Mouse (Mus musculus) heart, postnatal 0 days (tissue): Measurements from ENCODE around the gene Apoh. TPM values are rescaled to one million over a fixed set of nuclear protein-coding genes. Genes with fewer than 3 reads are reported as not detected.

Source experiments
- ATAC-seq: fragments of 200-750 bp; cut with Nextera tagmentation; 2 replicates; pipeline ENCODE4 v1.8.0; 2017; ENCODE audit warnings: low read depth, moderate number of reproducible peaks, moderate library complexity; ENCODE audit not compliant: insufficient read depth
- DNase-seq: peaks from one replicate; pipeline ENCODE4 v3.0.0-alpha.2; 2016; ENCODE audit warnings: low spot score
- H3K27ac ChIP-seq: fragments of 300-500 bp; sonication (generic); 2 replicates; pipeline ENCODE4 v1.5.1; 2014; ENCODE audit warnings: low read depth, mild to moderate bottlenecking
- H3K27me3 ChIP-seq: fragments of 300-500 bp; sonication (generic); 2 replicates; pipeline ENCODE4 v1.6.1; 2014; ENCODE audit warnings: low read length, mixed read lengths; ENCODE audit not compliant: control insufficient read depth, insufficient read depth
- H3K36me3 ChIP-seq: fragments of 300-500 bp; sonication (generic); replicated peaks from 2 replicates; pipeline ENCODE4 v1.6.1; 2014; ENCODE audit warnings: low read length, mixed read lengths; ENCODE audit not compliant: control insufficient read depth, insufficient read depth
- H3K4me1 ChIP-seq: fragments of 300-500 bp; sonication (generic); 2 replicates; pipeline ENCODE4 v1.6.1; 2014; ENCODE audit warnings: antibody characterized with exemption; ENCODE audit not compliant: control insufficient read depth, insufficient read depth
- H3K4me2 ChIP-seq: fragments of 300-500 bp; sonication (generic); 2 replicates; pipeline ENCODE4 v1.6.1; 2014; ENCODE audit warnings: low read depth, mild to moderate bottlenecking, low read length, moderate library complexity
- H3K4me3 ChIP-seq: fragments of 300-500 bp; sonication (generic); 2 replicates; pipeline ENCODE4 v1.5.1; 2014; ENCODE audit warnings: low read depth, low read length
- H3K9ac ChIP-seq: fragments of 300-500 bp; sonication (generic); replicated peaks from 2 replicates; pipeline ENCODE4 v1.6.1; 2014; ENCODE audit warnings: low read depth, low read length, mixed read lengths
- H3K9me3 ChIP-seq: fragments of 300-500 bp; sonication (generic); replicated peaks from 2 replicates; pipeline ENCODE4 v1.6.1; 2016; ENCODE audit warnings: low read length; ENCODE audit not compliant: control insufficient read depth
- CTCF ChIP-seq: IDR thresholded peaks from 2 replicates; pipeline ENCODE4 v1.5.1; 2016; ENCODE audit warnings: antibody characterized with exemption, control low read depth, low read depth
- EP300 ChIP-seq: IDR thresholded peaks from 2 replicates; pipeline ENCODE4 v1.6.1; 2016; ENCODE audit warnings: antibody characterized with exemption, low read depth
- WGBS: fragments of 180-500 bp; shearing (Covaris S2); extraction: QIAGEN DNeasy Blood & Tissue Kit; methylation state at CpG from one replicate; pipeline ENCODE4 v1.1.7; 2014; 5-methylcytosine and 5-hydroxymethylcytosine counted together
- polyA plus RNA-seq: library from polyadenylated mRNA; unstranded; fragments of >200 nt; fragmentation: Nextera tagmentation; extraction: Ambion mirVana; gene quantifications from 2 replicates; pipeline ENCODE4 v1.2.1, GENCODE M21; 2015
- total RNA-seq: library from RNA; depleted of rRNA; stranded (reverse); fragments of >200 nt; gene quantifications from 2 replicates; pipeline ENCODE4 v1.2.3, GENCODE M21; 2014; ENCODE audit warnings: low replicate concordance

Apoh gene
- total and polyA plus RNA-seq, 2 experiments from 2014 or later: 0.87 TPM; not detected in 1

DNA sequence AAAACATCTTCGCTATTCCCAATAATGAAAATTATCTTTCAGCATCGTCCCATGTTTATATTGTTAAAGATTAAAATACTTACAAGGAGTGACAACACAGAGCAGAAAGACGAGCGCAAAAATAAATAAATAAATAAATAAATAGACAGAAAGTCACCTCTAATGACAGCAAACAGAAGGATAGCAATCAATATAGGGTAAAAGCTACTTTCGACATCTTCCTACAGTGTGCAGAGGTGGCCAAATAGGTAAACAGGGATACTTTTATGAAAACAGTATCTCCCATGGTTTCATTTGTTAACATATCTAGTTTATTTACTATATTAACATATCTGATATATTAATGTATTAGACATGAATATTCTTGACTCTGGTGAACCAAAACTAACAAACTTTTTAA, 34.9 kb upstream of the Apoh start:
- TF ChIP-seq EP300 (no peak), CTCF (no peak)
- no peak overlapping the region for H3K4me2 ChIP-seq
- no peaks in the 10 kb centered on the region for H3K9me3 ChIP-seq
- no peaks in the 10 kb centered on the region for H3K27me3 ChIP-seq
- H3K36me3 ChIP-seq: no peaks in the 10 kb centered on the region
- peaks cover 13% of the 10 kb centered on the region; the same call in 1 of the 2 replicates for H3K4me1 ChIP-seq
- H3K4me3 ChIP-seq: no peak overlapping the region
- DNase-seq: no peak
- WGBS: 96% methylated on average over 5 of the region's 5 CpGs
- ATAC-seq: no peak
- no peak overlapping the region for H3K9ac ChIP-seq
- no peak overlapping the region for H3K27ac ChIP-seq

DNA sequence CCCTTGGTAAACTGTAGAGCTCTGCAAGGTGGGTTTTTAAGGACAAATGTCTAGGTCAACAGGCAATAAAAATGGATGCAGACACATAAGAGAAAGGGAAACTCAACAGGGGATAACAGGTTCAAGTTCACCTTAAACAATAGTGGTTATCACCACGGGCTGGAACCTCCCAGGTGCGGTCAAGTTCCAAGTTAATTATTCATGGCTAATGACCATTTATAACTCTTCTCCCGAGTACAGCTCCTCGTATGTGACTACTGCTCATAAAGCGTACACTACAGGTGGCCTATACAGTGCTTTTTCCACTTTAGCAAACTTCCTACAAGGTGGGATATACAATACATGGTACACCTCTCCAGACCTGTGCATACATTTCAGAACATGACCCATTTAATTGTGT, 33.4 kb upstream of the Apoh start:
- no peaks in the 10 kb centered on the region for H3K9me3 ChIP-seq

DNA sequence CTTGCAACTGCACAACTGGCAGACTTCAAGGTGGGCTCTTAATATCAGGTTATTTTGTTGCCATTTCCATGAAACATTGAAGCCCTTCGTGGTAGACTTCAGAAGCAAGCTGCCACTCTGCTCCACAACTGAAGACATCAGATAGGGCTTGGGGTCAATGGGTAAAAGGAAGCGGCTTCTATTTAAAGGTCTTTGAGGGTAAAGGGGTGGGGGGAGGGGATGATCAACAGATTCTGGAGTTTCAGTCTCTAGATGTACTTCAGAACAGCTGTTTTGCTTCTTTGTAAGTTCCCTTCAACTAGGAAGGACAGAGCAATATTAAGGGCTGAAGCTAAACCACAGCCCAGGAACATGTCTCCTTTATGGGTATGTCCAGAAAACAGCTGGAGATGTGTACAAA, 31.2 kb upstream of the Apoh start:
- H3K4me1 ChIP-seq: peaks cover 19% of the 10 kb centered on the region; the same call in 1 of the 2 replicates
- no peak overlapping the region for H3K4me3 ChIP-seq
- no peaks in the 10 kb centered on the region for H3K9me3 ChIP-seq
- ATAC-seq (no peak), DNase-seq (no peak)
- no peak overlapping the region for H3K27ac ChIP-seq
- TF ChIP-seq EP300 (no peak), CTCF (no peak)
- no peaks in the 10 kb centered on the region for H3K36me3 ChIP-seq
- H3K9ac ChIP-seq: no peak overlapping the region
- 53% methylated on average over 2 of the region's 2 CpGs for WGBS
- H3K27me3 ChIP-seq: no peaks in the 10 kb centered on the region
- H3K4me2 ChIP-seq: no peak overlapping the region

More for the DNA sequence above, 33.4 kb upstream of the Apoh start:
- peaks cover 19% of the 10 kb centered on the region; the same call in 1 of the 2 replicates for H3K4me1 ChIP-seq
- H3K36me3 ChIP-seq: no peaks in the 10 kb centered on the region
- no peak for DNase-seq
- no peak overlapping the region for H3K27ac ChIP-seq
- H3K9ac ChIP-seq: no peak overlapping the region
- H3K4me2 ChIP-seq: no peak overlapping the region
- TF ChIP-seq CTCF (no peak), EP300 (no peak)
- H3K4me3 ChIP-seq: no peak overlapping the region
- H3K27me3 ChIP-seq: no peaks in the 10 kb centered on the region
- ATAC-seq: no peak
- 86% methylated on average over 5 of the region's 5 CpGs for WGBS

DNA sequence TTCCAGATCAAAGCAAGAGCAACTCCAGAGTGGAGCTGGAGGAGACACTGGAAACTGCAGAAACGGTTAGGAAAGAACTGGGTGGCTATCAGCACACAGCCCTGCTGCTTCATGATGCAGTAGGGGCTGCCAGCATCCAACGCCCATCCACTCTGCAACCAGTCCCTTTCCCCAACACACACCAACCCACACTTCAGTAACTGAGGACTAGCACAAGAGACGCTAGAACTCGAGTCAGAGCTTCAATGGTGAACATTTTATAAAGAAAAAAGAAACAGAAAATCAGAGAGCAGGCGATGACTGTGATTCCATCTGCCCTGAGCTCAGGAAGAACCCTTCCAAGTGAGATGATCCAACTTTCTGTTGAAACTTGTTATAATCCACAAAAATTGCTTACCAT, 30.6 kb upstream of the Apoh start:
- WGBS: 72% methylated on average over 5 of the region's 5 CpGs
- H3K4me3 ChIP-seq: no peak overlapping the region
- no peak for ATAC-seq
- no peak for TF ChIP-seq CTCF
- no peak for TF ChIP-seq EP300
- H3K27ac ChIP-seq: no peak overlapping the region
- no peaks in the 10 kb centered on the region for H3K36me3 ChIP-seq
- H3K9ac ChIP-seq: no peak overlapping the region
- H3K4me1 ChIP-seq: peaks cover 16% of the 10 kb centered on the region; the same call in 1 of the 2 replicates
- H3K9me3 ChIP-seq: no peaks in the 10 kb centered on the region
- H3K27me3 ChIP-seq: no peaks in the 10 kb centered on the region
- DNase-seq: no peak
- no peak overlapping the region for H3K4me2 ChIP-seq

DNA sequence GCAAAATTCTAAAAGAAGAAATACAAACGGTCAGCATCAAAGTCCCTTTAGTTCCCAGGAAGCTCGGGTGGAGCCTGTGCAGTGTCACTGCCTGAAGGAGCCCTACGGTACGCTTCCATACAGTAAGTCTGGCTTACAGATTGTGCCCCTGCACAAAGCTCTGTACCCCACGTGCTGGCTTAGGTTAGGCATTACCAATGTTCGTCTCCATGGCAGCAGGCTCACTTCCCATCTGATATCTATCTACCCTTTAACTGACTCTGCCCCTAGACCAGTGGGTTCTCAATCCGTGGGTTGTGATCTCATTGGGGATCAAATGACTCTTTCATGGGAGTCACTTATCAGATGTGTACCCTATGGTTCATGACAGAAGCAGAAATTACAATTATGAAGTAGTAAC, 27.4 kb upstream of the Apoh start:
- Histone ChIP-seq H3K4me1 (peaks cover 13% of the 10 kb centered on the region; the same call in 1 of the 2 replicates), H3K4me2 (no peak overlapping the region), H3K27ac (no peak overlapping the region), H3K36me3 (no peaks in the 10 kb centered on the region), H3K4me3 (no peak overlapping the region), H3K27me3 (no peaks in the 10 kb centered on the region), H3K9me3 (no peaks in the 10 kb centered on the region), H3K9ac (no peak overlapping the region)
- 84% methylated on average over 7 of the region's 7 CpGs for WGBS
- TF ChIP-seq EP300 (no peak), CTCF (no peak)
- ATAC-seq (no peak), DNase-seq (no peak)

DNA sequence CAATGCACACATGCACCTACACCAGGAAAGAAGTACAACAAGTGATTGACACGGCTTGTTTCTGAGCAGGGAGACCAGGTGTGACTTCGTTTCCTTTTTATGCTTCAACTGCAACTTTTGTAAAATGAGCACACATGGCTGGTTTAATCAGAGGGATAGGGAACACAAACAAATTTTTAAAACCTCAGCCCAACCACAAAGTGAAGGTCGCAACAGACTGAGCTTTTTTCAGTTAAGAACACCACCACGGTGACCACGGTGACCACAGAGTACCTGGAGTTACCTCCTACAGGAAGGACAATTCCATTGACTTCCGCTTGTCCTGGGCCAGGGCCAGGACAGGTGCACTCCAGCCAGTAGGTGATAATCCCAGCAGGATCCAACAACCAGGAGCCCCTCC, 25.3 kb upstream of the Apoh start:
- no peaks in the 10 kb centered on the region for H3K27me3 ChIP-seq
- H3K4me2 ChIP-seq: no peak overlapping the region
- ATAC-seq: no peak
- TF ChIP-seq CTCF (no peak), EP300 (no peak)
- no peak overlapping the region for H3K4me3 ChIP-seq
- no peaks in the 10 kb centered on the region for H3K9me3 ChIP-seq
- no peak overlapping the region for H3K9ac ChIP-seq
- 77% methylated on average over 6 of the region's 6 CpGs for WGBS
- no peak for DNase-seq
- H3K4me1 ChIP-seq: 0 out of 2 replicates have a peak, but pooled peaks cover 6% of the 10 kb centered on the region
- H3K27ac ChIP-seq: no peak overlapping the region
- H3K36me3 ChIP-seq: no peaks in the 10 kb centered on the region; the same call in 1 of the 2 replicates
